Mouse (Mus musculus) spleen, postnatal 14 days (tissue): ENCODE data around the gene Gzmm.

Source experiments
- DNase-seq, 2 experiments: peaks; one replicate each; pipeline ENCODE4 v3.0.0; 2021 to 2022; ENCODE audit warnings: low spot score in 2 of 2

The Gzmm gene

GRCm38 (mm10) chr10:79680606-79681495 is 8.0 kb upstream of the Gzmm start:
- no peak for DNase-seq

GRCm38 (mm10) chr10:79681591-79682245 is 7.1 kb upstream of the Gzmm start, which contains the start of gene Cdc34:
Cdc34 (plus strand) TSS chr10:79682195.
- peak; percentile 97 for DNase-seq

- no peak for DNase-seq
Measured at GRCm38 (mm10) chr10:79682551-79682915, 6.3 kb upstream of the Gzmm start.

GRCm38 (mm10) chr10:79682916-79683582 is 5.8 kb upstream of the Gzmm start:
- DNase-seq = peak in 1 of 2 experiments; percentile 44

GRCm38 (mm10) chr10:79683726-79684640 is 4.8 kb upstream of the Gzmm start:
- no peak for DNase-seq

- DNase-seq = no peak
Measured at GRCm38 (mm10) chr10:79684770-79685600, 3.8 kb upstream of the Gzmm start.

- DNase-seq = no peak
Measured at GRCm38 (mm10) chr10:79686219-79686618, 2.6 kb upstream of the Gzmm start.

GRCm38 (mm10) chr10:79686691-79687090 is 2.1 kb upstream of the Gzmm start:
- DNase-seq = no peak

- DNase-seq = no peak
Measured at GRCm38 (mm10) chr10:79687513-79687912, 1.3 kb upstream of the Gzmm start.

- DNase-seq = no peak
Measured at GRCm38 (mm10) chr10:79689178-79689577, 358 bp downstream of the Gzmm start.

- DNase-seq = no peak
Measured at GRCm38 (mm10) chr10:79691986-79692548, 3.2 kb downstream of the Gzmm start.

- DNase-seq = no peak
Measured at GRCm38 (mm10) chr10:79693580-79694378, 5.0 kb downstream of the Gzmm start.

GRCm38 (mm10) chr10:79694379-79694655 is 5.5 kb downstream of the Gzmm start:
- no peak for DNase-seq

GRCm38 (mm10) chr10:79695231-79696128 is 6.7 kb downstream of the Gzmm start:
- DNase-seq = peak; percentile 62 to 77

GRCm38 (mm10) chr10:79696129-79696651 is 7.4 kb downstream of the Gzmm start:
- DNase-seq = no peak

GRCm38 (mm10) chr10:79697916-79698315 is 9.1 kb downstream of the Gzmm start:
- DNase-seq = no peak

GRCm38 (mm10) chr10:79698459-79698858 is 9.6 kb downstream of the Gzmm start:
- DNase-seq = no peak

- no peak for DNase-seq
Measured at GRCm38 (mm10) chr10:79700676-79701075, 11.9 kb downstream of the Gzmm start.
